Mouse (Mus musculus): ENCODE results near the gene Iqsec2.

The Iqsec2 gene

DNA sequence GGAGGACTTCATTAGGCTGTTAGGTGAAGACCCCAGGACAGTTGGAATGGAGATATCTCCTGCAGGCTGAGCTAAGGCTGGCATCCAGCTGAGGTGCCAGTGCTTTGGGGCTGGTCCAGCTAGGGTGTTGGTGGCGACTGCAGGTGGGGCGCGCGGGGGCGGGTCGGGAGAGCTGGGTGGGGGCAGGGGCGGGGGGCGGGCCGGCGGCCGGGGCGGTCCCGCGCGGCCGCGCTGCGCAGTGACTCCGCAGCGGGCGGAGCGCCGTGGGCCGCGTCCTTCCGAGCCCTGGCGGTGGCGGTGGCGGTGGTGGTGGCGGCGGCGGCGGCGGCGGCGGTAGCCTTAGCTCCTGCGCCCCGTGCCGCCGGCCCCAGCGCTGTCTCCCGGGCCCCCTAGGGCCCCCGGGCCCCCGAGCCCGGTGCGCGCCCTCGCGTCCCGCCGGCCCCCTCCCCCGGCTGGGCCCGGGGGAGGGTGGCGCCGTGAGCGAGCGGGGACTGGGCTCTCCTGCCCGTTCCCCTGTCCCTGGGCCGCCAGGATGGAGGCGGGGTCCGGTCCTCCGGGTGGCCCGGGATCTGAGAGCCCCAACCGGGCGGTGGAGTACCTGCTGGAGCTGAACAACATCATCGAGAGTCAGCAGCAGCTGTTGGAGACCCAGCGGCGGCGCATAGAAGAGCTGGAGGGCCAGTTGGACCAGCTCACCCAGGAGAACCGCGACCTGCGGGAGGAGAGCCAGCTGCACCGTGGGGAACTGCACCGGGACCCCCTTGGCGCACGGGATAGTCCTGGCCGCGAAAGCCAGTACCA lies at the start of gene Iqsec2:
Iqsec2 (plus strand) TSS at position 328 of the 801 bp plus-strand sequence.
- no peak for DNase-seq (ENCODE audit: low read depth)

DNA sequence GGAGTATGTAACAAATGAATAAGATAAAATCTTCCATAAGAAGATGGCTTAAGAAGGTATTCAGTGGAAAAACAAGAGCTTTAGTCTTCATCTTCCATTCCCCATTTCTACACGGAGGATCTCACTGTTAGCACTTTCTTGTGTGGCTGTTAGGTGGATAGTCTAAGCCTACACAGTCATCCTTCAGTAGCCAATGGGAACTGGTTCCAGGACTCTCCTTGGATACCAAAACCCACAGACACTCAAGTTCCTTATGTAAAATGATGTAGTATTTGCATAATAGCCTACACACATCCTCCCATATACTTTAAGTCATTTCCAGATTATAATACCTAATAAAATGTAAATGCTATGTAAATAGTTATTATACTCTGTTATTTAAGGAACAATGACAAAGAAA lies 46.5 kb upstream of the Iqsec2 start:
- no peak for DNase-seq (ENCODE audit: low read depth)

- DNase-seq (ENCODE audit: low read depth): no peak
These were observed 22.4 kb upstream of the Iqsec2 start for GRCm38 (mm10) chrX:152121687-152122086.

GRCm38 (mm10) chrX:152130777-152131176 lies 13.3 kb upstream of the Iqsec2 start:
- no peak for DNase-seq (ENCODE audit: low read depth)

GRCm38 (mm10) chrX:152132029-152132428 lies 12.0 kb upstream of the Iqsec2 start:
- no peak for DNase-seq (ENCODE audit: low read depth)

DNA sequence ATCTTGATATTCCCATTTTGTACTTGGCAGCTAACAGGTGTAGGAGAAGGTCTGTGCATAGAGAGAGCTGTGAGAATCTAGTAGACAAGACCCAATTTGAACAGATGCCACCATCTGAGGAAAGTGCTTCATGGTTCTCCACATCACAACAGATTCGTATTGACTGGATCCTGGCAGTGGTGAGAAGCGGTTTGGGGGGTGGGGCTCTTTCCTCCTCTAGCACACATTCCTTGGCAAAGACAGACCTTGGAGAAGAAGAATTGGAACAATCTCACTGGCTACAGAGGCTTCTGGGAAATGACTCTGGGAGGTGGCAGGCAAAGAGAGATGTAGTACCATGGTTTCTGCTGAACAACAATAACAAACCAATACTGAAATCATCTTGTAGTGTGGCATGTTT lies 8.9 kb upstream of the Iqsec2 start:
- DNase-seq (ENCODE audit: low read depth): no peak

DNA sequence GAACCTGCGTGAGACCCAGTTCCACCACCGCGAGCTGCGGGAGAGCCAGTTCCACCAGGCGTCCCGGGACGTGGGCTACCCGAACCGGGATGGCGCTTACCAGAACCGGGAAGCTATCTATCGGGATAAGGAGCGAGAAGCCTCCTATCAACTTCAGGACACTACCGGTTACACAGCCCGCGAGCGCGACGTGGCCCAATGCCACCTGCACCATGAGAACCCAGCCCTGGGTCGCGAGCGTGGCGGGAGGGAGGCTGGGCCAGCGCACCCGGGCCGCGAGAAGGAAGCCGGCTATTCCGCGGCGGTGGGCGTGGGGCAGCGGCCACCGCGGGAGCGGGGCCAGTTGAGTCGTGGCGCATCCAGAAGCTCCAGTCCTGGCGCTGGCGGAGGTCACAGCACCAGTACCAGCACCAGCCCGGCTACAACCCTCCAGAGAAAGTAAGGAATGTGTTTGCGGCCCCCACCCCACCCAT lies 710 bp downstream of the Iqsec2 start:
- DNase-seq (ENCODE audit: low read depth): no peak

DNA sequence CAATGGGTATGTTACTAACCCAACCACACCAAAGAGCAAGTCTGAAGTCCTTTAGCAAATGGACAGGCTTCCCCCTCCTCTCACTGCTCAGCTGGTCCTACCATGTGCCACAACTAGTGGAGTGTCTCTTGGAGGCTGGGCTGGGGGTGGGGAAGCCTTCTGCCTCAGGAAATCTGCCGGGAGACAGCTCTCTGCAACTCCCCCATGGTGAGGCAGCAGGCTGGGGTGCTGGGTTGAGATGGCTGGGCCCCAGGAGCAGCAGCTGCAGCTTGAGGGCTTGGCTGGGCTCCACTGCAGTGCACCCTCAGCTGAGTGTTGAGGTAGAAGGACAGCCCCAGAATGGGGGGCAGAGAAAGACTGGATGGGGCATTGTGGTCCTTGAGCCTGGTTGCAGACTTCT lies 2.1 kb downstream of the Iqsec2 start:
- DNase-seq (ENCODE audit: low read depth): no peak

DNA sequence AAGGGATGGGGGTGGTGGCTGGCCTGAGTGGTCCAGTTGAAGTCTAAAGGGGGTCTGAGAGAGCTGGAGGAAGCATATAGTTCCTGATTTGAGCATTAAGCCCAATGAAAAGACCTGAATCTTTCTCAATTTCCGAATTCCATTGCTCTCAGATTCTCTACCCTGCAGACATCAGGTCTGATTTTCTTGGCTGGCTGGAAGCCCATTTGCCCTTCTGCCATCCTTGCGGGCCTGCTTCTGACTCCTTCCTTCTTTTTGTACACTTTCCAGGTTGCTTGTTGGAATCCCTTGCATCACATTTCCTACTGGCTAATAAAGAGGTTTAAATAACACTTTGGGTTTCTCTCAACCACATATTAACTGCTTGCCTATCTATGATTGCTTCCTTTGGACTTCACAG lies 2.6 kb downstream of the Iqsec2 start:
- DNase-seq (ENCODE audit: low read depth): no peak

GRCm38 (mm10) chrX:152147451-152148116 lies 3.5 kb downstream of the Iqsec2 start:
- DNase-seq (ENCODE audit: low read depth): peak; percentile 14

GRCm38 (mm10) chrX:152148706-152149105 lies 4.6 kb downstream of the Iqsec2 start:
- no peak for DNase-seq (ENCODE audit: low read depth)

DNA sequence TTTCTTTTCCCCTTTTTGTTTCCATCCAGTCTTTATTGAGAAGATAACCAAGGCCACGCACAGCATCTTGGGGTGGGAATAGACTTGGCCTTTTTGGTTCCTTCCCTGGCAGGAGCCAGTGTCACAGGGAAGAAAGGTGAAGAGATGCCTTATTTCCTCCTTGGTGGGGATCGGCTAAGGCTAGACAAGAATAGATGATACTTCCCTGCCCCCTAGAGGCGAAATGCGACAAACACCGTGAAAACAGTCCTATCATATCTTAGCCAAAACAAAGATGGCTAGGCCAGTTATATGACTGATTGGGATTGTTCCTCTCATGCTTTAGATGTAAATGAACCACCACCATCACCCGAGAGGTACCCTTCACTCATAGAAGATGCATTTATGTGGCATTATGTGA lies 7.6 kb downstream of the Iqsec2 start:
- DNase-seq (ENCODE audit: low read depth): peak; percentile 36

GRCm38 (mm10) chrX:152158294-152158693 lies 14.2 kb downstream of the Iqsec2 start:
- no peak for DNase-seq (ENCODE audit: low read depth)

DNA sequence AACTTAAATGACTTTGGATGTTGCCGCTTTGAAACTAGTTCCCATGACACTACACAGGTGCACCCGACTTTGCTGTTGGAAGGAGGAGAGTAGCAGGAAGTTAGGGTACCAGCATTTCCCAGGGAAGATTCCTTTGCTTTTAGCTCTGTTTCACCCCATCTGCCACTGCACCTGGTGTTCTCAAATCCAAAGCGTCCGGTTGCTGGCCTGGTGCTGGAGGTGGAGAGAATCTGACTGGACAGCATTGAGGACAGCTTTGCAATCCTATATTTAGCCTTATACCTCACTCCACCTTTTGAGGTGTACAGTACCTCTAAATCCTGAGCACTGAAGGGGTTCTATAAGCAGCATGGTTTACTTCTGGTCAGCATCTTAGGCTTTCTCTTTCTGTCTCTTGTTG lies 17.3 kb downstream of the Iqsec2 start:
- no peak for DNase-seq (ENCODE audit: low read depth)

GRCm38 (mm10) chrX:152164061-152164460 lies 20.0 kb downstream of the Iqsec2 start:
- no peak for DNase-seq (ENCODE audit: low read depth)

DNA sequence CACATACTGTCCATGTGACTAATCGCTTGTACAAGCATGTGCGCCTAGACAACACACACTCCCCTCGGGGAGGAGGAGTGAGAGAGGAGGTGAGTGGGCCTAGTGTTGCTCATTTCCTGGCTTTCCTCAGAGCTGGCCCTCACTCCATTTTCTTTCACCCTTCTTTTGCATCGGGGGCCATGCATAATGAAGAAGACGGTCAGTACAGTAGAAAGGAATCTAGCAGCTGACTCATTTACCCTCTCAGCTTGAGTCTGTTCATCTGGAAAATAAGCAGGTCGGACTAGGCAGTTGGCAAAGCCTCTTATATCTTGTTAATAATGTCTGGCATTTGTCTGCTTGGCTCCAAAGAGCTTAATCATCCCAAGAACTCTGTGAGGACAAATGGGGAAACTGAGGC lies 22.1 kb downstream of the Iqsec2 start:
- no peak for DNase-seq (ENCODE audit: low read depth)

DNA sequence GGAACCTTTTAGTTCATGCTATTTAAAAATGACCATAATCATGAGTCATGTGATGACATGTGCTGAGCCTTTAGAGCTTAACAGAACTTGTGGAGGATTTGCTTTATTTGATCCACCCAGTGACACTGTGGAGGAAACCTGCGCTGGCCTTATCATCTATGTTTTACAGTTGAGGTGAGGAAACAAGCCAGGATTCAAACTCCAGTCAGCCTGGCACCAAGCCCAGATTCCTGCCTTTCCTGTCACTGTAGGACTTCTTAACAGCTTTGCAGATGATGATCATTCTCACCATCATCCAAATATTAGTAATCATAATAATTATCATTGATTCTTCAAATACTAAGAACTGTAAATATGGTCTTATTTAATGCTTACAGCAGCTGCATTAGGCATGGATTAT lies 24.5 kb downstream of the Iqsec2 start:
- DNase-seq (ENCODE audit: low read depth): no peak

GRCm38 (mm10) chrX:152171041-152172026 lies 27.3 kb downstream of the Iqsec2 start:
- no peak for DNase-seq (ENCODE audit: low read depth)

GRCm38 (mm10) chrX:152172487-152172935 lies 28.4 kb downstream of the Iqsec2 start:
- DNase-seq (ENCODE audit: low read depth): no peak

- peak; percentile 8 for DNase-seq (ENCODE audit: low read depth)
These were observed 31.2 kb downstream of the Iqsec2 start for GRCm38 (mm10) chrX:152175284-152175683.

DNA sequence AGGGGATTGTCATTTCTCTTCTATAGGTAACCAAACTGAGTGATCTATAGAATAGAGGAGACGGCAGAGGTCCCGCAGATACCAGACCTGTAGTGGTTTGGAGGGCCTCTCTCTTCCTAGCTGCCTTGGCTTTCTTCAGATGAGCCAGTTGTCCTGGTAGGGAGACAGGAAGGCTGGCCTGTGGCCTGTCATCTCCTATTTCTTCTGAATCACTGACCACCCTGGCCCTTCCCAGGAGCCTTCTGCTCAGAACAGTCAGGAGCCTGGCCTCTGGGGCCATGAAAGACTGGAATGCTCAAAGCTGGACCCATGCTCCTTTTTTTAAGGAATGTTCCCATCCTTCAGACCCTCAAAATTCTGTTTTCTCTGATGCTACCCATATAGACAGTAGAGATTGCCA lies 33.8 kb downstream of the Iqsec2 start:
- no peak for DNase-seq (ENCODE audit: low read depth)
